Mouse (Mus musculus): ENCODE data around the gene Ppp1r2.

Ppp1r2 gene

GRCm38 (mm10) chr16:31290751-31291365 lies 15.8 kb upstream of the Ppp1r2 start:
- DNase-seq (ENCODE audit: low spot score in 2 of 2), result no peak

- DNase-seq (ENCODE audit: low spot score in 2 of 2), result peak; percentile 56 to 69
Observed at GRCm38 (mm10) chr16:31290281-31290680, 15.2 kb upstream of the Ppp1r2 start.

DNA sequence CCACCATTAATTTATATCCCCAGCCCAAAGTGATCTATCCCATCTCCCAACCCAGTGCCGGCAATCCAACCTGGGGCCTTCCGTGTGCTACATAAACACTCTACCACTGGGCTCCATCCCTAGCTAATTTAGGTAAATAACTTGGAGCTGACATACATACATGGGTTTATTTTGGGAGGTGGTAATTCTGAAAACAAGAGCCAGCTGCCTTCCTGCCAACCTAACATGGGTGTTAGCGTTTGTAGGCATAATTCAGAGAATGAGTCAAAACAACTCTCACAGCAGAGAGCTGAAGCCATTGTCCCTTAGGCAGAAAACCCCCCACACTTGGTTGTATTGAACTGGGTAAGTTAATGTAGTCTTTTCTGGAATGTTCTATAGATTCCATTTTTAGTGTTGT lies 12.6 kb upstream of the Ppp1r2 start:
- no peak for DNase-seq (ENCODE audit: low spot score in 2 of 2)

GRCm38 (mm10) chr16:31286801-31287488 lies 11.9 kb upstream of the Ppp1r2 start:
- DNase-seq (ENCODE audit: low spot score in 2 of 2), result no peak

GRCm38 (mm10) chr16:31281981-31282380 lies 6.9 kb upstream of the Ppp1r2 start:
- no peak for DNase-seq (ENCODE audit: low spot score in 2 of 2)

GRCm38 (mm10) chr16:31280176-31280575 lies 5.1 kb upstream of the Ppp1r2 start:
- DNase-seq (ENCODE audit: low spot score in 2 of 2), result no peak

GRCm38 (mm10) chr16:31278581-31278980 lies 3.5 kb upstream of the Ppp1r2 start:
- DNase-seq (ENCODE audit: low spot score in 2 of 2), result no peak

DNA sequence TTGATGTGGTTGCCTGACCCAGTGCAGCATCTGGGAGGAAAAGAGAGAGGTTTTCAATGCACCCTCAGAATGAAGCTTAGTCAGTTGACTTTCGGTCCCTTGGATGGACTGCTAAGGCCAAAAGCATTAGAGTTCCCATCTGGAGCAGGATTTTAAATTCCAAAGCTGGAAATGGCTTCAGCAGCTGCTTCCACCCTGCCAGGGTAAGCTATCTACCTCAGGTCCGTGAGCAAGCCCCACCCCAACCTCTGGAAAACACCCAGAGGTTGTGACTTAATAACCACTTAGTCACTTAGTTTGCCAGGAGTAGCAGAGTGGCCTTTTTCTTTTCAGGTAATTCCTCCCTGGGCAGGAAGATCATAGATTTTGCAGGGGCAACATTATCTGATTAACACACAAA lies 3.0 kb upstream of the Ppp1r2 start:
- DNase-seq (ENCODE audit: low spot score in 2 of 2), result no peak

DNA sequence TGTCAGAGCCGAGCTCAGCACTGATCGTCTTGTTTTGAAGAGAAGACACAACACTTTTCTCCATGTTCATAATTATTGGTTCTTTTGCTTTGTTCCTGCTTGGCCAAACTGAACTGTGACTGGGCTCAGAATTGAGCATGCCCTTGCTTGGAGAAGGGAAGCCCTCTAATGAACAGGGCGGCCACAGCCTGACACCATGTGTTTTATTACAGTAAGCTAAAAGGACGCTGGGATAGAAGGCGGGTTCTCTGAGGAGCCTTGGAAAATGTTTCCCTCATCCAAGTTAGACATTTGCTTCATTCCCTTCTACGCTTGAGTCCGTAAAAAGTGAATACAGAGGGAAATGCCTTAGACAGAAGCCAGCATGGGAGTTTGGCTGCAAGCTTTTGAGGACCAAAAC lies 1.9 kb upstream of the Ppp1r2 start:
- no peak for DNase-seq (ENCODE audit: low spot score in 2 of 2)

DNA sequence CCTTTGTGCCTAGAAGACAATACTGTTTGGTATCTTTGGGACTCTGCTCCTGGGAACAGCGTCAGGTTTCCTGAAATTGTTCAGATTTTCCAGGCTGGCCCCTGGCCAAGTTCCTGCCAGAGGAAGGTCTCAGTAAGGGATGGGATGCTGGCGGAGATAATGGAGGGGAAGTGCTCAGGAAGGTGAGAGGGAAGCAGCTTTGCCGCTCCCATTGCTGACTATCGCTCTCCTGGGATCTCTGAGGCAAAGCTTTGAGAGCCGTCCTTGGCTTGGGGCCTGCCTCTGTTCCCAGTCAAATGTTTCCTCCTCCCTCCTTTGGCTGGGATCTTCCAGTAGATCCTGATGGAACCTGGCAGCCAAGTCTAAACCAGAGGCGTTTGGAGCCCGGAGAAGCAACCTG lies 1.5 kb upstream of the Ppp1r2 start:
- DNase-seq (ENCODE audit: low spot score in 2 of 2), result no peak

- no peak for DNase-seq (ENCODE audit: low spot score in 2 of 2)
Observed at GRCm38 (mm10) chr16:31274084-31274483, 993 bp downstream of the Ppp1r2 start.

DNA sequence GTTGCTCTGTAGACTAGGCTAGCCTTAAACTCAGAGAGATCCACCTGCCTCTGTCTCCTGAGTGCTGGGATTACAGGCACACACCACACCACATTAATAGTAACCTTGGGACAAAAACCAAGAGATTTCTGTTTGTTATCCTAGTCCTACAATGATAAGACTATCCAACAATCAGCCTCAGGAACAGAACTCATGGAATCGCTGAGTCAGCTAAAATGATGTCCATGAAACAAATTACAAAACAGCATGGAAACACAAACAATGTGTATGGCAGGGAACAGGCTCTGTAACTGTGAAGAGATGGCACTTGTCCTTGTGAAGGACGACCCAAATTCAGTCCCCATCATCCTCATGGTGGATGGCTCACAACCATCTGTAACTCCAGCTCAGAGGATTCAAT lies 8.4 kb downstream of the Ppp1r2 start:
- DNase-seq (ENCODE audit: low spot score in 2 of 2), result no peak

GRCm38 (mm10) chr16:31256151-31256550 lies 18.9 kb downstream of the Ppp1r2 start:
- DNase-seq (ENCODE audit: low spot score in 2 of 2), result no peak

DNA sequence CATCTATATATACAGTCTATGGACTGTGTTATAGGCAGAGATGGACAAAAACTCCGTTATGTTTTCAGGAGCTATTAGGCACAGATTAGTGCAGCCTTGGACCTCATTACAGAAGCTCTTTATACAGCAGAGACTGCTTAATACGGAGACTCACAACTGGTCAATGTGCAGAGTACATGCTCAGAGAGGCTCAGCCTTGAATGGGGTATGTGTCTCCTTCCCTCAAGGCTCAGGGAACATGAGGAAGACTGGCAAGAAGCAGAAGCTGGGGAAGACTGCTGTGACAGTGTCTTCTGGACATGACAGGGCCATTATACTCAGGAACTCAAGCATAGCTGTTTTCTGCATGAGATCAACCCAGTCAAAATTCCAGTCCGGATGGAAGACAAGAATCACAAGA lies 19.4 kb downstream of the Ppp1r2 start:
- DNase-seq (ENCODE audit: low spot score in 2 of 2), result no peak

DNA sequence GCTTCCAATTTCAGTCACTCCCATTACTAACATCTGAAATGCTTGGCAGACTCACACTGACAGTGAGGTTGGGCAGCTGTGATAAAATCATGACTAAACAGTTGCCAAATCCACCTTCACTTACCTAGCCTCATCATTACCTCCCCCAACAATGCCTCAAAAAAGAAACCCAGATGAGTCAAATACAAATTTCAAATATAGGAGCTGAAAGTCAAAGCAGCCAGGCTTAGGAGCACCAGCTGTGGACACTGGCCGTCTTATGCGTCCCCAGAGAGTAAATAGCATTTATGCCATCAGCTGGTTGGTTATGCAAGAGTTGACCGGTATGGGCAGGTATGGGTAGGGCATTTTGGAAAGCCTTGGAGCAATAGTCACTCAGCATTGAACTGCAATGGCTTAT lies 25.7 kb downstream of the Ppp1r2 start:
- DNase-seq (ENCODE audit: low spot score in 2 of 2), result no peak

GRCm38 (mm10) chr16:31248717-31249116 lies 26.4 kb downstream of the Ppp1r2 start:
- no peak for DNase-seq (ENCODE audit: low spot score in 2 of 2)

- no peak for DNase-seq (ENCODE audit: low spot score in 2 of 2)
Observed at GRCm38 (mm10) chr16:31247442-31247841, 27.6 kb downstream of the Ppp1r2 start.

DNA sequence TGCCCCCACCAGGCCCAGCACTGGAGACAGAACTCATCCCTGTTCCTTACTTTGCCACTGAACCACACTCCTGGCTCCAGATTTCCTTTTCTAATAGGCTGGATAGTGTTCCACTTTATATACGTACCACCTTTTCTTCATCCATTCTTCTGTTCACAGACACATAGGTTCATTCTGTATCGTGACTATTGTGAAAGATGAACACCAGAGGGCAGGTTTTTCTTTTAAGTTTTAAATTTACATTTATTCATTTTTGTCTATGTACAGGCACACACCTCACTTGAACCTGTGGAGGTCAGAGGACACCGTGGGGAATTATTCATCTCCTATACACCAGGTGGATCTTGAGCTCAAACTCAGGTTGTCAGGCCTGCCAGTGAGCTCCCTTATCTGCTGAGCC lies 31.0 kb downstream of the Ppp1r2 start:
- DNase-seq (ENCODE audit: low spot score in 2 of 2), result no peak

- no peak for DNase-seq (ENCODE audit: low spot score in 2 of 2)
Observed at GRCm38 (mm10) chr16:31241433-31241832, 33.6 kb downstream of the Ppp1r2 start.

GRCm38 (mm10) chr16:31240569-31240968 lies 34.5 kb downstream of the Ppp1r2 start:
- no peak for DNase-seq (ENCODE audit: low spot score in 2 of 2)

- DNase-seq (ENCODE audit: low spot score in 2 of 2), result no peak
Observed at GRCm38 (mm10) chr16:31238281-31238680, 36.8 kb downstream of the Ppp1r2 start.

DNA sequence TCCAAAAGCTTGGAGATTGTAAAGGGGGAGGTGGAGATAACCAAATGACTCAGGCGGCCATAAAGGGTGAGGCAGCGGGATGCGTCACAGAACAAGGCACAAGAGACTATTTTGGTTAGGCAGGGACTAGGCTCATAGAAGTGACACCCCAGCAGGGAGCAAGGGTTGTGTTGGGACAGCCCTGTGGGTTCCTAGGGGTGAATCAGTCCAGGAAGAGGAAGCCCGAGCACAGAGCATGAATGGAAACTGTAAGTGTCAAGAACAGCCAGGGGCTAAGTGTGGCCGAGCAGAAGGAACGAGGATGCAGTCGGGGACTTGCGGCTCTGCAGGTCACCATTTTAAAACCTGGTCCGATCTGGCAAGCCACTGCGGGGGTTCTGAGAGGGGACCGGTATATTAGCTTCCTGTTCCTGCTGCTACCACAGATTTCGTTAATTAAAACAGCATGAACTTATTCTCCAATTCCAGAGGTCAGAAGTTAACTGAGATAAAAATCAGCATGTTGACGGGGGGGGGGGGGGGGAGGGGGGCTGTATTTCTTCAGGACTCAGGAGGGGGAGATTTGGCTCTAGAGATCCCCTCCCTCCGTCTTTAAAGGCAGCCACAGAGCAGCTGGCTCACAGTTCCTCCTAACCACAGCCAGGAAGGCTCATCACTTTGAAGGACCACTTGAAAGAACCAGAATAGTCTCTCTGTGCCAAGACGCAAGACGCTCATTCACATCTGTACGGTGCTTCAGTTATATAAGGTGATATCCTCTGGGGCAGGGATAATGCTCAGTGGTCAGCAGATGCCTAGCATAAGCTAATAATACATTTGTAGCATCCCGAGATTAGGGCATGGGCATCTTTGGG lies 39.4 kb downstream of the Ppp1r2 start:
- no peak for DNase-seq (ENCODE audit: low spot score in 2 of 2)
